15 mouse cellular contexts compared by ENCODE assay signal in the genomic region with DNA sequence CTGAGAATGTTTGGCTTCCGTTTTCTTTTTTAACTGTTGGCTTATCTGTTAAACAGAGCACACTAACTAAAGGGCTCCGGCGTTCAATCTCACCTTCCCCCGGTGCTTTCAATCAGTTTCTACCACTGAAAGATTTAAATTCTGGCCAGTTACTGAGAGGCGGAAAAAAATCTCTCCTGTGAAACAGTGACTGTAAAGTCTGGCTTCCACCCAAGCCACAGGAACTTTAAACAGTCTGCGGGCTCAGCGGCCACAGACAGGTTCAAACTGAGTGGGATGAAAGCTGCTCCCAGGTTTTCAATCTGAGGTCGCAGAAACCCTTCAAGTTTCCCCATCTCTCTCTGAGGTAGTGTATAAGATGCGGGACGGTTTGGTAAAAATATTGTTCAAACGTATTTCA.
DNase-seq lines count a peak whose midpoint lies in the region; ATAC-seq and TF ChIP-seq lines count a peak whose summit lies in the region.
"Had no signal": no experiment of that assay in that cellular context is flagged by ENCODE, and none has a peak within 500 bp of the region (broad histone marks: within the 10 kb centered on the region; RNA-seq: fewer than 3 reads in every experiment).

No protein-coding gene starts in this region.

- no peak for TF ChIP-seq EP300 in lung, postnatal 0 days (IDR thresholded peaks at IDR 0.05)

- no peaks in the 10 kb centered on the region for H3K4me1 ChIP-seq in lung, adult 2 months (ENCODE audit: control insufficient read depth, insufficient read depth, low read length)
- H3K4me1 ChIP-seq in lung, postnatal 0 days (ENCODE audit: insufficient read depth, low read depth, low read length) = no peaks in the 10 kb centered on the region
- H3K4me1 ChIP-seq in embryonic facial prominence, embryonic 15.5 days = no peaks in the 10 kb centered on the region
- H3K4me1 ChIP-seq: liver, embryonic 13.5 days had no signal

- peak; percentile 4 to 5 for DNase-seq in cerebellum, postnatal 10 days
- DNase-seq in cerebellum, adult 9-11 months = no peak
- peak; percentile 11 for DNase-seq in lung, adult 2 months
- DNase-seq in lung, postnatal 0 days (ENCODE audit: low spot score) = no peak
- no peak for DNase-seq in adrenal gland, adult 8-10 months
- DNase-seq in thymus, postnatal 14 days = no peak
- DNase-seq: adrenal gland, postnatal 25 days; cerebellum, postnatal 36 days; heart, adult 2 months; liver, embryonic 13.5 days; right cerebral cortex, postnatal 4 days had no signal

- H3K36me3 ChIP-seq in lung, postnatal 0 days (ENCODE audit: insufficient read depth, low read length) = no peaks in the 10 kb centered on the region
- no peaks in the 10 kb centered on the region for H3K36me3 ChIP-seq in embryonic facial prominence, embryonic 15.5 days
- H3K36me3 ChIP-seq: liver, embryonic 13.5 days had no signal

- TF ChIP-seq POLR2A in lung, adult 2 months (IDR thresholded peaks at IDR 0.05; ENCODE audit: borderline replicate concordance, extremely low read depth, low read depth, low read length) = no peak

- no peaks in the 10 kb centered on the region for H3K9me3 ChIP-seq in lung, postnatal 0 days (ENCODE audit: low read length)
- no peaks in the 10 kb centered on the region for H3K9me3 ChIP-seq in embryonic facial prominence, embryonic 15.5 days (replicated peaks)
- H3K9me3 ChIP-seq: liver, embryonic 13.5 days had no signal

- 37% methylated on average over 11 of the region's 11 CpGs for WGBS in lung, adult 2 months
- WGBS in lung, postnatal 0 days = 37% methylated on average over 11 of the region's 11 CpGs
- 50% methylated on average over 11 of the region's 11 CpGs for WGBS in embryonic facial prominence, embryonic 15.5 days

- TF ChIP-seq CTCF in lung, adult 2 months (IDR thresholded peaks at IDR 0.05; ENCODE audit: insufficient read depth, low read length) = no peak
- no peak for TF ChIP-seq CTCF in lung, postnatal 0 days (IDR thresholded peaks at IDR 0.05)

- H3K4me2 ChIP-seq in lung, postnatal 0 days (replicated peaks; ENCODE audit: low read depth, low read length) = no peak overlapping the region
- H3K4me2 ChIP-seq in embryonic facial prominence, embryonic 15.5 days (replicated peaks) = 0 out of 2 replicates have a peak overlapping the region, but pooled peaks have one; percentile 3
- H3K4me2 ChIP-seq: liver, embryonic 13.5 days had no signal

- H3K27me3 ChIP-seq in lung, postnatal 0 days (replicated peaks; ENCODE audit: insufficient read depth, low read length) = no peaks in the 10 kb centered on the region
- H3K27me3 ChIP-seq in embryonic facial prominence, embryonic 15.5 days = no peaks in the 10 kb centered on the region
- H3K27me3 ChIP-seq: liver, embryonic 13.5 days had no signal

- no peak overlapping the region for H3K27ac ChIP-seq in lung, postnatal 0 days (ENCODE audit: low read length)
- H3K27ac ChIP-seq in embryonic facial prominence, embryonic 15.5 days (replicated peaks) = no peak overlapping the region
- H3K27ac ChIP-seq: heart, adult 2 months; liver, embryonic 13.5 days had no signal

- no peak overlapping the region for H3K9ac ChIP-seq in lung, postnatal 0 days (replicated peaks; ENCODE audit: low read depth)
- H3K9ac ChIP-seq in embryonic facial prominence, embryonic 15.5 days = no peak overlapping the region
- H3K9ac ChIP-seq: liver, embryonic 13.5 days had no signal

- no peak overlapping the region for H3K4me3 ChIP-seq in lung, adult 2 months (replicated peaks; ENCODE audit: extremely low read depth, low read depth, low read length)
- no peak overlapping the region for H3K4me3 ChIP-seq in lung, postnatal 0 days (ENCODE audit: low read depth, low read length)
- no peak overlapping the region for H3K4me3 ChIP-seq in embryonic facial prominence, embryonic 15.5 days (replicated peaks)
- H3K4me3 ChIP-seq: heart, adult 2 months; liver, embryonic 13.5 days had no signal

- ATAC-seq in lung, postnatal 0 days = no peak
- no peak for ATAC-seq in embryonic facial prominence, embryonic 15.5 days (ENCODE audit: insufficient number of reproducible peaks, low FRiP score, low TSS enrichment, low read depth)
- ATAC-seq in megakaryocyte, adult 5-6 weeks (ENCODE audit: poor library complexity, severe bottlenecking) = 0 out of 2 replicates have a peak, but pooled peaks have one; percentile 20
- ATAC-seq: forebrain, embryonic 14.5 days; hindbrain, embryonic 16.5 days had no signal

Comparison
In these comparisons a context has a peak if more than half of its experiments do, and no peak if none do; other contexts are left out.
1. DNase-seq: peak in cerebellum, postnatal 10 days (2 of 2) and lung, adult 2 months (single experiment); none in cerebellum, adult 9-11 months (single experiment), lung, postnatal 0 days (single experiment), adrenal gland, adult 8-10 months (single experiment) and thymus, postnatal 14 days (single experiment).